Mouse (Mus musculus) forebrain, embryonic 11.5 days (tissue): ENCODE measurements around the gene Slc22a4. TPM values are rescaled to one million over a fixed set of nuclear protein-coding genes. Genes with fewer than 3 reads are reported as not detected.
"Not testable (repeated sequence)": the region's sequence is repeated elsewhere in the genome, so short reads cannot be mapped to it uniquely, and the experiment has no call there.

Experiments used
- ATAC-seq: fragments of 200-750 bp; cut with Nextera tagmentation; replicated peaks from 2 replicates; pipeline ENCODE4 v1.8.0; 2017; ENCODE audit warnings: moderate TSS enrichment; ENCODE audit not compliant: low FRiP score
- DNase-seq: peaks from one replicate; pipeline ENCODE4 v3.0.0-alpha.2; 2017; ENCODE audit warnings: low spot score
- H3K27ac ChIP-seq: fragments of 300-500 bp; sonication (generic); 2 replicates; pipeline ENCODE4 v1.5.1; 2014; ENCODE audit warnings: low read depth, low read length
- H3K27me3 ChIP-seq: fragments of 300-500 bp; sonication (generic); 2 replicates; pipeline ENCODE4 v1.6.1; 2014; ENCODE audit warnings: mild to moderate bottlenecking, low read length, mixed read lengths; ENCODE audit not compliant: control insufficient read depth, insufficient read depth
- H3K36me3 ChIP-seq: fragments of 300-500 bp; sonication (generic); 2 replicates; pipeline ENCODE4 v1.6.1; 2014; ENCODE audit warnings: mild to moderate bottlenecking, low read length, moderate library complexity, mixed read lengths; ENCODE audit not compliant: control insufficient read depth, insufficient read depth
- H3K4me1 ChIP-seq: fragments of 300-500 bp; sonication (generic); replicated peaks from 2 replicates; pipeline ENCODE4 v1.6.1; 2014; ENCODE audit warnings: low read length, mixed read lengths; ENCODE audit not compliant: control insufficient read depth, insufficient read depth
- H3K4me2 ChIP-seq: fragments of 300-500 bp; sonication (generic); 2 replicates; pipeline ENCODE4 v1.6.1; 2014; ENCODE audit warnings: low read depth, mild to moderate bottlenecking, low read length, moderate library complexity, mixed read lengths; ENCODE audit not compliant: severe bottlenecking
- H3K4me3 ChIP-seq: fragments of 300-500 bp; sonication (generic); 2 replicates; pipeline ENCODE4 v1.5.1; 2014; ENCODE audit warnings: low read depth, low read length
- H3K9ac ChIP-seq: fragments of 300-500 bp; sonication (generic); 2 replicates; pipeline ENCODE4 v1.6.1; 2014; ENCODE audit warnings: low read length
- H3K9me3 ChIP-seq: fragments of 300-500 bp; sonication (generic); 2 replicates; pipeline ENCODE4 v1.6.1; 2016; ENCODE audit warnings: low read length, mixed read lengths; ENCODE audit not compliant: control insufficient read depth
- WGBS: fragments of 180-500 bp; shearing (Covaris S2); extraction: QIAGEN DNeasy Blood & Tissue Kit; methylation state at CpG from one replicate; pipeline ENCODE4 v1.1.7; 2014; 5-methylcytosine and 5-hydroxymethylcytosine counted together
- polyA plus RNA-seq: library from polyadenylated mRNA; unstranded; fragments of >200 nt; fragmentation: Nextera tagmentation; extraction: Ambion mirVana; gene quantifications from 2 replicates; pipeline ENCODE4 v1.2.1, GENCODE M21; 2014

Slc22a4 gene
- polyA plus RNA-seq, 1 experiment from 2014 or later: 1.8 TPM

GRCm38 (mm10) chr11:53950133-53950532, 77.8 kb downstream of the Slc22a4 start:
- not testable (repeated sequence) for DNase-seq, H3K4me2 ChIP-seq, H3K4me1 ChIP-seq, H3K4me3 ChIP-seq, H3K9ac ChIP-seq, H3K27me3 ChIP-seq, H3K27ac ChIP-seq, H3K36me3 ChIP-seq, H3K9me3 ChIP-seq, ATAC-seq
- WGBS: no CpG with 5 or more reads among the region's 3 CpGs

Other genes starting within 250 kb of the Slc22a4 start
- gene Gm12216, start 168.8 kb downstream of the Slc22a4 start, polyA plus RNA-seq: not detected in 2 replicates
- 7.1 TPM in 2 replicates for gene Slc22a5, start 136.4 kb downstream of the Slc22a4 start, polyA plus RNA-seq
- 2.3 and 3.5 TPM in 2 replicates for gene Slc22a21, start 47.8 kb downstream of the Slc22a4 start, polyA plus RNA-seq
- 45.3 and 48.6 TPM in 2 replicates for gene Pdlim4, start 40.9 kb upstream of the Slc22a4 start, polyA plus RNA-seq
- 16.0 and 16.4 TPM in 2 replicates for gene P4ha2, start 72.0 kb upstream of the Slc22a4 start, polyA plus RNA-seq
- not detected in 2 replicates for gene Csf2, start 221.6 kb upstream of the Slc22a4 start, polyA plus RNA-seq
- gene Il3, start 239.2 kb upstream of the Slc22a4 start, polyA plus RNA-seq: not detected in 2 replicates